Mouse (Mus musculus): ENCODE measurements at regions not wholly inside any gene's neighbourhood (a gene's known extent, or its start where the extent isn't known, plus 50 kb on each side); places are given as distances from the start of the nearest gene placed in this dataset.
A peak's percentile ranks its signal among the peaks of the same experiment; 100 is the strongest.
"Not testable (repeated sequence)": the region's sequence is repeated elsewhere in the genome, so short reads cannot be mapped to it uniquely, and the experiment has no call there.

DNA sequence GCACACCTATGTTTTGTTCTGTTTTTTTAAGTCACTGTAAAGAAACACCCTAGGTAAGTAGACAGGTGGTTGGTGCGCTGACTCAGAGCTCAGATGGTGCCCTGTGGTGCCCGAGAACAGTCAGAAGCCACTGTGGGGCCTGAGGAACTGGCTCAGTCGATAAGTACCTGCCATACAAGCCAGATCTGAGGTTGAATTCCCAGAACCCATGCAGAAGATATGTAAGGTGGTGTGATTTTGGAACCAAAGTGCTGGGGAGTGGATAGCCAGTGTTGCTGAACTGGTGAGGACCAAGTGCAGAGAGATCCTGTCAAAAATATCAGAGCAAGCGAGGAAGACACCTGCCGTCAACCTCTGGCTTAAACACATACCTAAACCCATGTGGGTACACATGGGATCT lies 65.4 kb downstream of the Chst1 start:
- DNase-seq (ENCODE audit: low spot score in 2 of 2), result no peak

DNA sequence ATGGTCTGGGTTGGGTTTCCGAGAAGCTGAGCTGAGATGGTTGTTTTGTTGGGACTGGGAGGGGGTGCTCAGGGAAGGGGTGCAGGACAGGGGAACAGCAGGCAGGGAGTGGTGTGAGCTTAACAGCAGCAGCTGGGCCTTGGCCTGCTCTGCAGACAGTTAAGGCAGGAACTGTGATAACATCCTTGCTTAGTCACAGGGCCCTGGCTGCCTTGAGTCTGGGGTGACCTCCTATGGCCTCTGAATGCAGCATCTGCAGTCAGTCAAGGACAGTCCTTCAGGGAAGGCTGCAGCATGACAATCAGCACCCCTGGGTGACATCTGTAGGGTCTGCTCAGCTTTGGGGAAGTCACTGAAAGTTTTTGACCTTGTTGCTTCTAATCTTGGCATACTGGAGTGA lies 67.7 kb downstream of the Chst1 start:
- peak in 1 of 2 experiments; percentile 6 for DNase-seq (ENCODE audit: low spot score in 2 of 2)

DNA sequence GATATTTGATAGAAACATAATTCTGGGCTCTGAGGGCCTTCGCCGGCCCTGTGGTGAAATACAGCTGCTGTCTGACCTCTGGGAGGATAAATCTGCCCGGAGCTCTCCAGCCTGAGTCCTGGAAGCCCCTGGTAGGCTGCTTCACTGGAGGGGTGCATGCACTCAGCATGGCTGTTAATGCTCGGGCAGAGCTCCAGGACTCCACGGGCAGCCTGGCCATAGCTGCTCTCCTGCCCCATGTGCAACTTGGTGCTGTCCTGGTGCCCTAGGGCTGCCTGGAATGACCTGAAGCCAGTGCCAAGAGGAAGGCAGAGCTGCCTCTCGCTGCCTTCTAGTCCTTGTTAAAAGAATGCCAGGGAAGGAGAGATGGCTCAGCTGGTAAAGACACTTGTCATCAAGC lies 68.2 kb downstream of the Chst1 start:
- no peak for DNase-seq (ENCODE audit: low spot score in 2 of 2)

DNA sequence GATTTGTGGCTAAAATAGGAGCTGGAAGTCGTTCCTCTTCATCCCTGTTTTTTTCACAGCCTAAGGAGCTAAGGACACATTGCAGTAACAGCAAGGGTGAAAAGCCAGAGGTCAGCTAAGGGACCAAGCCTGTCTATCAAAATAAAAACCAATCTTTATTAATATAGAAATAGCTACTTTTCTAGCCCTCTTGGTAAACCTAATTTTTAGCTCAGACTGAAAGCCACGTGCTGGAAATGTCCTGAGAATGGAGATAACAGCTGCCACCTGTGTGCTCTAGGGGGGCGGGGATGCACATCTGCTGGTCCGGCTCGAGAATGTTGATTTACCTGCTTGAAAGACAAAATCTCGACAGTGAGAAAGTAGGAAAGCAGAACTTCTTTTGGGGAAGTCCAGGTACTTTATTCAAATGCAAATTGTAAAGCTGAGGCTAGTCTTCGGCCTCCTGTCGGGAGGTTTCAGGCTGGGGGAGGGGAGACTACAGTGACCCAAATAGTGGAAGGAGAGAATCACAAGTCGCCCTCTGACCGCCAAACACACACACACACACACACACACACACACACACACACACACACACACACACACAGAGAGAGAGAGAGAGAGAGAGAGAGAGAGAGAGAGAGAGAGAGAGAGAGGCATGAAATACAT lies 70.0 kb downstream of the Chst1 start:
- DNase-seq (ENCODE audit: low spot score in 2 of 2), result not testable (repeated sequence)

DNA sequence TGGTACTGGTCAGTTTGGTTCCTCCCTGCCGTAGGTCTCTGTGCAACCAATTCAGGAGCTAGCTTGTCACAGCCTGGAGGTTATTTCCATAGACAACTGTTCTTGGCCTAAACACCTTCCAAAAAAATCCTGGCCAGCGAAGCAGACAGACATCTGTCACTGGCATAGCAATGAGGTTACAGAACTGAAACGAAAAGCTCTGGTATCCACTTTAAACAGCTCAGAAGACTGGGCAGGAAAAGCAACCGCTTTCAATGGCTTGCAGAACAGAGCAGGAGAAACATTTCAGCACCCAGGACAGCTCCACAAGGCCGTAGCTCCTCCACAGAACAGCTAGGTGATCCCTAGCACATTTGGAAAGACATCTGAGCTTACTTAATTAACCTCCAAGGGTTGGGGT lies 72.1 kb downstream of the Chst1 start:
- peak; percentile 26 to 37 for DNase-seq (ENCODE audit: low spot score in 2 of 2)

DNA sequence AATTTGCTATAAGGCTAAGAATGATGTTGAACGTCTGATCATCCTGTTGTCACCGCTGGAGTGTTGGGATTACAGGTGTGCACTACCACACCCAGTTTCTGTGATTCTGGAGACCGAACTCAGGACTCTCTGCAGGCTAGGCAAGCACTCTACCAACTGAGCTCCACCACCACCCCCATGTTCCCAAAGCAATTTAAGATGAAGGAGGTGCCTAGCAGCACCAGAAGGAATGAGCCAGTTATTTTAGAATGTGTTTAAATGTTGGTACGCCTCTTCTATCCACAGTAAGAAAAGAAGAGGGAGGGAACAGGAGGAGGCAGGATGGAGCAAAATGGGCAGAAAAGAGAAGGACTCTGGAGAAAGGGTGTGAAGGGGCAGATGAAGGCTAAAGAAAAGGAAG lies 72.6 kb downstream of the Chst1 start:
- no peak for DNase-seq (ENCODE audit: low spot score in 2 of 2)

DNA sequence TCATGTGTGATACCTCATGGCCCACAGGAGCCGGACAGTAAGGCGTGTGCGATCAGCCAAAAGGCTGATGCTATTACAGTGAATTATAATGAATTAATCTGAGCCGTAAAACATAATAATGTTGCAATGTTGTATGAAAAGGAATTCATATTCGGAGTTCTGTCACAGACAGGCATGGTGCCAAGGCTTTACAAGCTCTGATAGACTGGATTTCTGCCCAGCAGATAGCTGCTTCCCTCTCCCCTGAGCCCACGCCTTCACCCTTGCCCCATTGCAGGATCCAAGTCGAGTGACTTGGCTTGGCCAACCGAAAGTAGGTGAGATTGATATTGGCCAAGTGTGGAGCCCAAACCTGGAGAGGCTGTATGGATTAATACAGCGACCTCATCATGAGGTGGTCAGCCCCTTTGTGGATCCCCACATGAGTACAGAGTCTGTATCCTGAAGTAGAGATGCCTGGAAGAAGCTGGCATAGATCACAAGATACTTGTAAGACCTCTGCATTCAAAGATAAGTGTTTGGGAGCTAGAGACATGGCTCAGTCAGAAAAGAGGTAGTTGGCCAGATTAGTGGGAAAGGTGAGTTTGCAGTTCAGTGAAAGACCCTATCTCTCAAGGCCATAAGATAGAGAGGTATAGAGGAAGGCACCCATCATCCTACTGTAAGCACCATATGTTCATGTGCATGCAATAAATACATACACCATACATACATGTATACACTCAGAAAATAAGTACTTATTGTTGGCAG lies 73.7 kb downstream of the Chst1 start:
- no peak for DNase-seq (ENCODE audit: low spot score in 2 of 2)

DNA sequence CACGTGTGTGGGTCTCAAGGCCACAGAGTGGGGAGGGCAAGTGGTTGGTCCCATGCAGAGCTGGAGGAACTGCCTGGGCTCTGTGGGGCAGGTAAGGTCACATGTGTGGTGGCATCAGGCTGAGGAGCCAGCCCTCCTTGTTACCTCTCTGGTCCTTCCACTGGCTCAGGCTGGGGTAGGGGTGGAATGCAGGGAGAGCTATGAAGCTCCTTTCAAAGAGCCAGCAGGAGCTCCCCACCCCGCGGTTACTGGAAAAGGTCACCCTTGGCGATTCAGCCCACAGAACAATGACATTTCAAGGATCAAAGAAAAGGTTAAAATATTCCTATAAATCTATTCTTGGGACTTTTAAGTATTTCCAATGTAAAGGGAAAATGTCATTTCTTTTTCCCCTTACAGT lies 74.4 kb downstream of the Chst1 start:
- no peak for DNase-seq (ENCODE audit: low spot score in 2 of 2)

DNA sequence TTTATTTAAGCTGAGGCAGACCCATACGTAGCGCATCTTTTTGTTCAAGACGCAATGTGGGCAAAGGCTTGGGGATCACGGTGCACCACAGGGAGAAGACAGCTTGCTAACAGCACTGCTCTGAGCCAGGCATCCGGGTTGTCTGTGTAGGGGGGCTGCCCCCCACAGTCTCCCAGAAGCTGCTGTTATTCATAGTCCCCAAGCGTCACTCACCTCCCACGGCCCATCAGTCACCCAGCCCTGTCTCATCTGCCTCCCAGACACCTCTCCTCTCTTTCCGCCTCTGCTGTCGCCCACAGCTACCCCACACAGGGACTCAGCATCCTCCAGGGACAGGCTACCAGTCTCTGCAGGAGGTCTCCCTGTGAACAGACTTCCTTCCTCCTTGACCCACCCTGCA lies 75.7 kb downstream of the Chst1 start:
- DNase-seq (ENCODE audit: low spot score in 2 of 2), result no peak

DNA sequence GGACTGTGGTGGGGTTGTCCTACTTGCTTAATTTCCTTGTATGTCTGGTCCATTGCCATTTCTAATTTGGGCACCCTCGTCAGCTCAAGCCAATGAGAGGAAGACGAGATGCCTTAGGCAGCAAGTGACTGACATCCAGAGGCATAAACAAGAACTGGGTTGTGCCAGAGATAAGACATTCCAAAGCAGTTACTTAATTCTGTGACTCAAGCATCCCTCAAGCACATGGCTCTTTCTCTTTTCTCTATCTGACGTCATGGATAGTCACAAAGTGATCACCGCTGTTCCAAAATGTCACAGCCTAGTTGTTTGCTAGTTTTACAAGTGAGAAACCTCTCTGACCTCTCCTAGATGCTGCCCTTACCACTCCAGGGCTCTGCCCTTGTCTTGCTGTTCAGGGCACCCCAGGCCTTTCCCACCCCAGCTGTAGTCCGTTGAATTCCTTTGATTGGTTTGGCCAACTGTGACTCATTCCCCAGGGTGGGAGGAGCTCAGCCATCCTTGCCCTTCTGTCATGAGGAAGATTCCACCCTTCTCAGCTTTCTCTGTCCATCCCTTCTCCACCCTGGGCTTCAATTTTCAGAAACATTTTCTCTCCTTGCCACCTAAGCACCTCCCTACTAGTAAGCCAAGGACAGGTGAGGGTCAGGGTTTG lies 78.9 kb downstream of the Chst1 start:
- DNase-seq (ENCODE audit: low spot score in 2 of 2), result no peak

DNA sequence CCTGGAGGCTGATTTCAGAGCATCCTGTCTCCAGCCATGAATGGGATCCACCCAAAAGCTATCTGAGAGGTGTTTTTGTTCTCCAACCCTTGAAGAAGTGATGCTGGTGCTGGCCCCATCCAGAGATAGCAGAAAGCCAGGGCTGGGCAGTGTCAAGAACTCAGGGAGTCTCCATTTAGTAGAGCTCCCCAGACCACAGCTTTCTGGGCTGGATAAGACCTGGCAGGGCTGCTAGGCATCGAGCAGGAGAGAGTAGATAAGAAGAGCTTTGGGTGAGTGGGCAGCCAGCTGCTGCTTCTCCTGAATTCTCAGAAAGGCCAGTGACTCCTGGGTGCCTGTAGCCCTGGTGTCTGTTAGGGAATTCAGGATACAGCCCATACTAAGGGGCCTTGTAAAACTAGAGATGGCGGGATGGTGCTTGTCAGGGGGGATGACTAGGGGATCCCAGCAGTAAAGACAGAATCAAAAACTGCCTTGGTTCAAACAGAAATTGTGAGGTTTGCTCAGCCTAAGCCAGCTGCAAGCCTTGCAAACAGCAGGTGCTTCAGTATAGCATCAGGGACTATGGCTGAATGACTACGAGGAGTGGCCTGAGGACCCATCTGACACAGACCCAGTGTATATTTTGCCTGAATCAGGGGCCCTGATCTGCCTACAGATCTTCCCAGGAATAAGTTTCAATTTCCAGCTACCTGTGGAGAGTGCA lies 79.6 kb downstream of the Chst1 start:
- DNase-seq (ENCODE audit: low spot score in 2 of 2), result no peak

DNA sequence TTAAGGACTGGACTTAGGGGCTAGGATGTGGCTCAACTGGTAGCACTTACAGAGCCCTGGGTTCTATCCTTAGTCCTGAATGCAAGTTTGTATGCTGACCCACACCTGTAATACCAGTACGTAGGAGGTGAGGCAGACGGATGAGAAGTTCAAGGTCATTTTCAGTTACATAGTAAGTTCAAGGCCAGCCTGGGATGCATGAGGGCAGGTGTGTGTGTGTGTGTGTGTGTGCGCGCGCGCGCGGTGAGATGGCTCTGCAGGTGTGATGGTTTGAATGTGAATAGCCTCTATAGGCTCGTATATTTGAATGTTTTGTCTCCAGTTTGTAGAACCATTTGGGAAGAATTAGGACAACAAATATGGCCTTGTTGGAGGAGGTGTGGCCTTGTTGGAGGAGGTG lies 82.7 kb downstream of the Chst1 start:
- DNase-seq (ENCODE audit: low spot score in 2 of 2), result no peak

DNA sequence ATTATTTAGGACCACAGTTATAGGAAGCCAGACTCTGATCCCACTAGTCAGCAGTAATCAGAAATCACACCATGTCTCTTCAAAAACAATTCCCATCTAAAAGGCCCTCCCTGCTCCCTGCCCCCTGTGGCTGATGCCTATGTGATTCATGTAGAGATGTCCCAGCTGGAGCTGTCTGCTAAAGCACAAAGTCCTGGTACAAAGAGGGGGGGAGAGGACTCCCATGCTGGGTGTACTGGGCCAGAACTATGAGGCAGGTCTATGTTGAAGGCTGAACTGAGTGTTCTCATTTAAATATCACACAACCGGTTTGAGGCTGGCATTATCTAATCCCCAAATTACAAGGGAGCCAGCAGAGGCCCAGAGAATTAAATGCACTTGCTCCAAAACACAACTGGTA lies 88.2 kb downstream of the Chst1 start:
- DNase-seq (ENCODE audit: low spot score in 2 of 2), result no peak

DNA sequence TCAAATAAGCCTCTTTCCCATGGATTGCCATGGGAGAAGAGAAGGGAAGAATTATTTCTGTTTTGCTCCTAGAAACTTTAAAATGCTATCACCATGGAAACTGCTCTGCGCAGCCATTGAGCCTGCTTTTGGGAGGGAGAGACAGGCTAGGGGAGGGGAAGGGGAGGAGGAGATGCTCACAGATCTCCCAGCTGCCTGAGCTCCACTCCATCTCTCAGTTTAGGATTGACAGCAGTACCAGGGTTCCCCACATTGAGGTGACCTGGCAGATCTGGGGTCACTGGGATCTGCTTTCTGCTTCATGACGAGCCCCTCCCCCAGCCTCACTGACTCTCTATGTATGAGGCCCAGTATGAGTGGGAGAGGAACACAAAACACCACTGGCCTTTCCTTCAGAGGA lies 89.7 kb downstream of the Chst1 start:
- DNase-seq (ENCODE audit: low spot score in 2 of 2), result no peak

DNA sequence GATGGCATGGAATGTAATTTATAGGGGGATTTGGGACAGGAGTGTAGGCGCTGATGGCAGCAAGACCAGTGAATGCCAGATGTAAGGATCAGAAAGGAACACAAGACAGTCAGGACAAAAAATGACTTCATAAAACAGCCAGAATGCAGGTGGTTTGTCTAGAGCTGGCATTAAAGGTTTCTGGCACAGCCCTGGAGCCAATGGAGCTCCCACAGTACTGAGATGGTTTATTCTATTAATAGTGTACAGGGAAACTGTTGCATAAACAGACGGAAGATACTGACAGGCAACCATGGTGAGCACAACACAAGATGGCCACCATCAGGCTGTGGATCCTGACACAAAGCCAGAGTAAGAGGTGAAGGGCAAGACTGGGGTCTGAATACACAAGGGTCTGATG lies 90.8 kb downstream of the Chst1 start:
- DNase-seq (ENCODE audit: low spot score in 2 of 2), result no peak

DNA sequence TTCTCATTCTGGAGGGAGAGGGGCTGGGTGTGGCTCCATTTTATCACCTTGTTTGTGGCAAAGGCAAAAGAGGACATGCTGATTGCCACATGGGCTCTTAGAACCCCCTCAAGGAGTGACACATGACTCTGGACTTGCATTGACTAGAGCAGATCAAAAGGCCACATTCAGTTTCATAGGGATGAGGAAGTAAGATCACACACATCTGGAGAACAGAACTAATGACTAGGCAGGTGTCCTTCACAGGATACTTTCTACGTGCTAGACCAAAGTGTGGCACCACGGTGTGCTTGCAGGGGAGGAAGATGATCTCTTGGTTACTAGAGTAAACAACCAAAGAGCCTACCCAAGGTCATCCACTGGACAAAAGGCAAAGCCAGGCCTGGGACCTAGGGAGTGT lies 91.9 kb downstream of the Chst1 start:
- no peak for DNase-seq (ENCODE audit: low spot score in 2 of 2)

DNA sequence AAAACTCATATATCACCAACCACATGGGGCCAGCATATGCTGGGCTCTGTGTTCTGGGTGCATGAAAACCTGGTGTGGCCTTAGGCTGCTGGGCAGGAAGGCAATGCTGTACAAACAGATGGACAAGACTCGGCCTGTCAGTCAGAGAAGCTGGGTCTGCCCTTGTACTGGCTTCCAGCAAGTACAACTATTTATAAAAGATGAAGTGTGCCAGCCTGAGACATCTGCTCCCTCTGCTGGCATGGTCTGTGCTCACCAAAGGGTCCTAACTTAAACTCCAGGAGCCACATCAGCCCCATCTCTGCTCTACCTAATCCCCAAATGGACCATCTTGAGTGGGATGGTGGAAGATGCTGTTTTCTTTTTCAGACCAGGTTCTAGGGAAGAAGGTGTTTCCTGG lies 93.1 kb downstream of the Chst1 start:
- no peak for DNase-seq (ENCODE audit: low spot score in 2 of 2)

DNA sequence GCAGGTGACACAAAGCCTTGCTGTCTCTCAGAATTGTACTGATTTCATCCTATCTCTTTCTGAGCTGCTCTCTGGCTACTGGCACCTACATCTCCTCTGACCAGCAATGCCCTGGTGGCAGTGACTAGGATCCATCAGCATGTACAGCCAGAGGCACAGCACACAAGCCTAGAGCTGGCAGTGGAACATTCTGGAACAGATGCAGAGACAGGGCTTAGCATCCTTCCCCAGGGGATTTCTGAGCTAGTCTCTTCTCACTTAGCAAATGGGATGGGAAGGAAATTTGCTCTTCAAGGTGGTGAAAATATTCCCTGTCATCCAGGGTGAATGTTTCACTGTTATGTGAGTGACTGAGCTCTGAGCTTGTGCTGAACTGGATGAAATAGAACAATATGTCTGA lies 93.5 kb downstream of the Chst1 start:
- DNase-seq (ENCODE audit: low spot score in 2 of 2), result no peak

DNA sequence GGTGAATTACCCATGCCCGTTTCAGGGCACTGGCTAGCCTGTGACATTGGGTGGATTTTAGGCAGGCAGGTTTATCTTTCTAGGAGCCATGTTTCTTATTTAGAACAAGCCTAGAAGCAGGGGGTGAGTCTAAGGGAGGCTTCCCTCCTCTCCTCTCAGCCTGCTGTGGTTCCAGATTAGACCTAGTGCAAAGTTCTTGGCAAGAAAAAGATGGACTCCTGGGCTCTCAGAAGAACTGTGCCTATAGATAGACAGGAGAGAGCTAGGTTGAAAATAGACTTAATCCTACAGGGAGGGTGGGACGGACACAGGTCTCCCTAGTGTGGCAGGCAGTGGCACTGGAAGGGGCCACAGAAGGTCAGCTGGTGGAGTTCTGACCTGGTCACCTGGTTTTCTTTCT lies 95.3 kb downstream of the Chst1 start:
- no peak for DNase-seq (ENCODE audit: low spot score in 2 of 2)

DNA sequence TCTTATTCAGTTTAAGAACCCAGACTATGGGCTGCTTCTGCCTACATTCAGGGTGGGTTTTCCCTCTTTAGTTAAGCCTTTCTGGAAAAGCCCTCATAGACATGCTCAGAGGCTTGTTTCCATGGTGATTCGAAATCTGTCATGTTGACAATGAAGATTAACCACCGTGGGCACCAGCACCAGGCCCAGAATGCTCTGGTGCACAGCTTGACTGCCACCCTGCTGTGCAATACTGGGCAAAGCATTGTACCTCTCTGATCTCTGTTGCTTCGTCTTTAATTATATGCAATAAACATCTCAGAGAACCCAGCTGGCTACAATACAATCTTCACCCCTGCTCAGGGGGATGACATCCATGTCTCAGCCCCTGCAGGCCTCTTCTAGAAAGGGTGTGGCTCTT lies 96.4 kb downstream of the Chst1 start:
- no peak for DNase-seq (ENCODE audit: low spot score in 2 of 2)

DNA sequence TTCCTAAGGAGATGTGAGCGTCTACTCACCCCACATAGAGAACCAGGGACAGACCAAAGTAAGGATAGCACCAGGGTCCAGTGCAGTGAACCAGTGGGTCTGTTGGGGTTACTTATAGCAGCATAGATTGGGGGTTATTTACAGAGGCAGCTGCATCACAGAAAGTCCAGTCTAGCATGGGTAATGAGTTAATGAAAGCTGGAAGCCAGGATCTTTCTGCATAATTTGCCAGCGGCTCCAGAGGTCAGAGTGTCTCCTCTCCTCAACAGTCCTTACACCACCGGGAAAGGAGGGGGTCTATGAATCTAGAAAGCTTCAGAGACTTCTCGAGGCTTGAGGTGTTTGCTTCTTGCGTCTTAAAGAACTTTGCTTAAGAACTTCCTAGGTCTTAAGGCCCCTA lies 98.2 kb downstream of the Chst1 start:
- DNase-seq (ENCODE audit: low spot score in 2 of 2), result no peak

DNA sequence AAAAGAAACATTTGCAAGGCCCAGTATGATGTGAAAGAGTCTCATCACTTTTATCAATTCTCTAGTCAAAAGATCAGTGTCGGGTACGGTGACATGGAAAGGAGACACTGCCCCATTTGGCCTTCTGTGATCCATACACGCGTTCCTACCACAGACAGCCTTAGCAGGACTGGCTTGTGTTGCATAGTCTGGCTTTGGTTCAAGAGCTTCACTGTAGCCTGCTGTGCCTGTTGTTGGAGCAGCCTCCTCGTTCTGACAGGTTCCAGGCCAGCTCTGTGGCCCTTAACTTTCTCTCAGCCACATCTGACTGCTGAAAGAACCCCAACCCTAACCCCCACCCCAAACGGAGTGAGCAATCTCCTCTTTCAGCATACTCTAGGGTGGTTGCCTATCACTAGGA lies 99.9 kb downstream of the Chst1 start:
- DNase-seq (ENCODE audit: low spot score in 2 of 2), result no peak

All from adrenal gland, postnatal 4 days (tissue).